Mouse (Mus musculus): ENCODE measurements around the gene Adcy2. TPM values are rescaled to one million over a fixed set of nuclear protein-coding genes. Genes with fewer than 3 reads are reported as not detected.

The Adcy2 gene
- polyA plus RNA-seq, 1 experiment from 2014 or later = 0.35 TPM

GRCm38 (mm10) chr13:68583961-68584360 lies 415.4 kb downstream of the Adcy2 start:
- H3K36me3 ChIP-seq = peaks cover 64% of the 10 kb centered on the region

GRCm38 (mm10) chr13:68582517-68582780 lies 416.9 kb downstream of the Adcy2 start:
- under 1% methylated on average over 11 of the region's 11 CpGs for WGBS
- DNase-seq (ENCODE audit: low spot score) = no peak
- Histone ChIP-seq H3K9me3 (replicated peaks) (no peaks in the 10 kb centered on the region), H3K36me3 (peaks cover 64% of the 10 kb centered on the region), H3K27ac (replicated peaks) (peak overlapping the region; percentile 90), H3K27me3 (ENCODE audit: low read depth, poor library complexity, severe bottlenecking) (no peaks in the 10 kb centered on the region), H3K4me1 (peaks cover 20% of the 10 kb centered on the region), H3K4me3 (peak overlapping the region; percentile 80)

More at GRCm38 (mm10) chr13:68583961-68584360, 415.4 kb downstream of the Adcy2 start:
- no peaks in the 10 kb centered on the region for H3K27me3 ChIP-seq (ENCODE audit: low read depth, poor library complexity, severe bottlenecking)
- peaks cover 20% of the 10 kb centered on the region for H3K4me1 ChIP-seq
- WGBS = 95% methylated on average over 11 of the region's 11 CpGs
- H3K9me3 ChIP-seq (replicated peaks) = no peaks in the 10 kb centered on the region
- no peak overlapping the region for H3K27ac ChIP-seq (replicated peaks)
- H3K4me3 ChIP-seq = 0 out of 2 replicates have a peak overlapping the region, but pooled peaks have one; percentile 80
- DNase-seq (ENCODE audit: low spot score) = no peak

- peaks cover 64% of the 10 kb centered on the region for H3K36me3 ChIP-seq
- WGBS = under 1% methylated on average over 81 of the region's 81 CpGs
- H3K9me3 ChIP-seq (replicated peaks) = no peaks in the 10 kb centered on the region
- H3K27ac ChIP-seq (replicated peaks) = peak within 1 kb of the TSS; percentile 90
- peak within 1 kb of the TSS; percentile 80 for H3K4me3 ChIP-seq
- no peaks in the 10 kb centered on the region for H3K27me3 ChIP-seq (ENCODE audit: low read depth, poor library complexity, severe bottlenecking)
- peak; percentile 99 for DNase-seq (ENCODE audit: low spot score)
- H3K4me1 ChIP-seq = peaks cover 20% of the 10 kb centered on the region
These were observed 417.4 kb downstream of the Adcy2 start, which contains the start of the genes Mtrr and Fastkd3 for GRCm38 (mm10) chr13:68581747-68582516. Gene Mtrr (minus strand): TSS chr13:68582149. Gene Fastkd3 (plus strand): TSS chr13:68582234.

- 31% methylated on average over 14 of the region's 14 CpGs for WGBS
- H3K4me1 ChIP-seq = peaks cover 20% of the 10 kb centered on the region
- peaks cover 64% of the 10 kb centered on the region for H3K36me3 ChIP-seq
- H3K4me3 ChIP-seq = peak overlapping the region; percentile 80
- peak overlapping the region; percentile 90 for H3K27ac ChIP-seq (replicated peaks)
- H3K27me3 ChIP-seq (ENCODE audit: low read depth, poor library complexity, severe bottlenecking) = no peaks in the 10 kb centered on the region
- DNase-seq (ENCODE audit: low spot score) = no peak
- H3K9me3 ChIP-seq (replicated peaks) = no peaks in the 10 kb centered on the region
These were observed 418.1 kb downstream of the Adcy2 start for GRCm38 (mm10) chr13:68581086-68581740.

GRCm38 (mm10) chr13:68577945-68578344 lies 421.4 kb downstream of the Adcy2 start:
- H3K36me3 ChIP-seq = peaks cover 68% of the 10 kb centered on the region
- no peaks in the 10 kb centered on the region for H3K9me3 ChIP-seq (replicated peaks)
- no peaks in the 10 kb centered on the region for H3K27me3 ChIP-seq (ENCODE audit: low read depth, poor library complexity, severe bottlenecking)
- DNase-seq (ENCODE audit: low spot score) = no peak
- WGBS = 92% methylated on average over 7 of the region's 7 CpGs
- H3K27ac ChIP-seq (replicated peaks) = no peak overlapping the region
- H3K4me1 ChIP-seq = peaks cover 20% of the 10 kb centered on the region
- no peak overlapping the region for H3K4me3 ChIP-seq

GRCm38 (mm10) chr13:68574398-68574797 lies 424.9 kb downstream of the Adcy2 start:
- WGBS = 87% methylated on average over 4 of the region's 4 CpGs
- Histone ChIP-seq H3K27me3 (ENCODE audit: low read depth, poor library complexity, severe bottlenecking) (no peaks in the 10 kb centered on the region), H3K36me3 (peaks cover 99% of the 10 kb centered on the region)

GRCm38 (mm10) chr13:68572966-68573913 lies 426.1 kb downstream of the Adcy2 start:
- Histone ChIP-seq H3K27ac (replicated peaks) (peak overlapping the region; percentile 42; the same call in 1 of the 2 replicates), H3K9me3 (replicated peaks) (no peaks in the 10 kb centered on the region), H3K4me3 (no peak overlapping the region), H3K4me1 (0 out of 2 replicates have a peak, but pooled peaks cover 7% of the 10 kb centered on the region), H3K36me3 (peaks cover 98% of the 10 kb centered on the region), H3K27me3 (ENCODE audit: low read depth, poor library complexity, severe bottlenecking) (no peaks in the 10 kb centered on the region)
- peak; percentile 31 for DNase-seq (ENCODE audit: low spot score)
- WGBS = 71% methylated on average over 10 of the region's 10 CpGs

More at GRCm38 (mm10) chr13:68574398-68574797, 424.9 kb downstream of the Adcy2 start:
- Histone ChIP-seq H3K4me3 (no peak overlapping the region), H3K27ac (replicated peaks) (no peak overlapping the region), H3K9me3 (replicated peaks) (no peaks in the 10 kb centered on the region), H3K4me1 (0 out of 2 replicates have a peak, but pooled peaks cover 7% of the 10 kb centered on the region)
- DNase-seq (ENCODE audit: low spot score) = no peak

- peaks cover 97% of the 10 kb centered on the region for H3K36me3 ChIP-seq
- WGBS = 95% methylated on average over 19 of the region's 19 CpGs
- H3K4me3 ChIP-seq = no peak overlapping the region
These were observed 427.1 kb downstream of the Adcy2 start for GRCm38 (mm10) chr13:68572247-68572646.

More at GRCm38 (mm10) chr13:68572247-68572646, 427.1 kb downstream of the Adcy2 start:
- no peak overlapping the region for H3K27ac ChIP-seq (replicated peaks)
- no peak for DNase-seq (ENCODE audit: low spot score)
- H3K9me3 ChIP-seq (replicated peaks) = no peaks in the 10 kb centered on the region
- no peaks in the 10 kb centered on the region for H3K27me3 ChIP-seq (ENCODE audit: low read depth, poor library complexity, severe bottlenecking)
- H3K4me1 ChIP-seq = 0 out of 2 replicates have a peak, but pooled peaks cover 7% of the 10 kb centered on the region

Data from midbrain, embryonic 10.5 days (tissue).